34 mouse cellular contexts compared by ENCODE assay signal in the genomic region with DNA sequence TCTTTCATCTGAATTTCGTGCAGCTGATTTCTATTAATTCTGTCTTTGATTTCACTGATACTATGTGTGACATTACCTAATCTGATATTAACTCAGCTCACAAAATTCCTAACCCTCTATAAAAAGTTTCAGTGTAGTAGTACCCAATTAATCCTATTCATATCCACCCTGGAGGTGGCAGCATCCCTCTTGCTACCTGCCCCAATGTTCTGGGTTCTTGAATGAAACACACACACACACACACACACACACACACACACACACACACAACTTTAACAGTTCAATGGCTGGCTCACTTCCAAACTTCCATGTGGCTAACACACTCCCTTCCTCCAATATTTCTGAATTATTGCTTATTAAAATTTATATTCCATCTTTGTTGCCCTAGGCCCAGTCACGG. TPM values are rescaled to one million over a fixed set of nuclear protein-coding genes. Genes with fewer than 3 reads are reported as not detected.
"Had no signal": no experiment of that assay in that cellular context is flagged by ENCODE, and none has a peak within 500 bp of the region (broad histone marks: within the 10 kb centered on the region; RNA-seq: fewer than 3 reads in every experiment).

No protein-coding gene starts in this region.

- H3K36me3 ChIP-seq: embryonic facial prominence, embryonic 10.5 days; embryonic facial prominence, embryonic 12.5 days; embryonic facial prominence, embryonic 13.5 days; embryonic facial prominence, embryonic 15.5 days; forebrain, embryonic 10.5 days; forebrain, embryonic 12.5 days; forebrain, embryonic 15.5 days had no signal

- H3K4me2 ChIP-seq: embryonic facial prominence, embryonic 12.5 days; embryonic facial prominence, embryonic 13.5 days; embryonic facial prominence, embryonic 15.5 days; forebrain, embryonic 12.5 days; forebrain, embryonic 13.5 days; forebrain, embryonic 15.5 days had no signal

- H3K9ac ChIP-seq: embryonic facial prominence, embryonic 12.5 days; embryonic facial prominence, embryonic 13.5 days; embryonic facial prominence, embryonic 15.5 days; forebrain, embryonic 12.5 days; forebrain, embryonic 13.5 days; forebrain, embryonic 15.5 days; forebrain, postnatal 0 days had no signal

- H3K27me3 ChIP-seq: embryonic facial prominence, embryonic 12.5 days; embryonic facial prominence, embryonic 13.5 days; embryonic facial prominence, embryonic 15.5 days; forebrain, embryonic 12.5 days; forebrain, embryonic 13.5 days; forebrain, embryonic 15.5 days had no signal

- ATAC-seq: forebrain, embryonic 13.5 days; forebrain, embryonic 14.5 days; forebrain, embryonic 15.5 days; forebrain, embryonic 16.5 days; forebrain, postnatal 0 days had no signal

- H3K4me1 ChIP-seq: embryonic facial prominence, embryonic 10.5 days; embryonic facial prominence, embryonic 12.5 days; embryonic facial prominence, embryonic 13.5 days; embryonic facial prominence, embryonic 15.5 days; forebrain, embryonic 10.5 days; forebrain, embryonic 12.5 days; forebrain, embryonic 13.5 days; forebrain, embryonic 15.5 days had no signal

- H3K9me3 ChIP-seq: embryonic facial prominence, embryonic 10.5 days; embryonic facial prominence, embryonic 12.5 days; embryonic facial prominence, embryonic 13.5 days; embryonic facial prominence, embryonic 15.5 days; forebrain, embryonic 10.5 days; forebrain, embryonic 12.5 days; forebrain, embryonic 13.5 days; forebrain, embryonic 15.5 days had no signal

- H3K4me3 ChIP-seq: embryonic facial prominence, embryonic 10.5 days; embryonic facial prominence, embryonic 12.5 days; embryonic facial prominence, embryonic 13.5 days; embryonic facial prominence, embryonic 15.5 days; erythroblast, embryonic 14.5 days; forebrain, embryonic 10.5 days; forebrain, embryonic 12.5 days; forebrain, embryonic 13.5 days; forebrain, embryonic 15.5 days; gastrocnemius, adult 2 months had no signal

- DNase-seq: cerebellum, adult 18-20 months; cerebellum, adult 2 months; cerebellum, adult 8-10 months; cerebellum, adult 9-10 months; cerebellum, adult 9-11 months; cerebellum, postnatal 10 days; cerebellum, postnatal 14 days; cerebellum, postnatal 25 days; cerebellum, postnatal 36 days; embryo, embryonic 11 days; forebrain, postnatal 0 days; gastrocnemius, adult 2 months; gastrocnemius, postnatal 10 days; gastrocnemius, postnatal 14 days; gastrocnemius, postnatal 25 days; gastrocnemius, postnatal 36 days; heart, adult 11 months had no signal

- H3K27ac ChIP-seq: embryonic facial prominence, embryonic 10.5 days; embryonic facial prominence, embryonic 12.5 days; embryonic facial prominence, embryonic 13.5 days; embryonic facial prominence, embryonic 15.5 days; forebrain, embryonic 10.5 days; forebrain, embryonic 12.5 days; forebrain, embryonic 13.5 days; forebrain, embryonic 15.5 days; gastrocnemius, adult 2 months had no signal

RNA-seq across cellular contexts. Expression of a gene that starts 1.0 kb away (rescaled TPM):
- polyA plus RNA-seq: cerebellum, adult 2 months; cortical plate, adult 2 months; embryonic facial prominence, embryonic 10.5 days; embryonic facial prominence, embryonic 11.5 days; embryonic facial prominence, embryonic 12.5 days; embryonic facial prominence, embryonic 13.5 days; erythroblast, embryonic 14.5 days; forebrain, embryonic 10.5 days; forebrain, embryonic 11.5 days; forebrain, embryonic 12.5 days; forebrain, embryonic 13.5 days; forebrain, embryonic 14.5 days; forebrain, embryonic 15.5 days; forebrain, embryonic 16.5 days; frontal cortex, adult 2 months; gonadal fat pad, adult 2 months had no signal

RNA-seq across cellular contexts. Expression of a gene that starts 25.8 kb away (rescaled TPM):
- polyA plus RNA-seq: cerebellum, adult 2 months; cortical plate, adult 2 months; embryonic facial prominence, embryonic 10.5 days; embryonic facial prominence, embryonic 11.5 days; embryonic facial prominence, embryonic 12.5 days; embryonic facial prominence, embryonic 13.5 days; forebrain, embryonic 10.5 days; forebrain, embryonic 11.5 days; forebrain, embryonic 12.5 days; forebrain, embryonic 13.5 days; forebrain, embryonic 14.5 days; forebrain, embryonic 15.5 days; forebrain, embryonic 16.5 days; forebrain, postnatal 0 days; frontal cortex, adult 2 months; gonadal fat pad, adult 2 months had no signal

RNA-seq across cellular contexts. Expression of a gene that starts 32.2 kb away (rescaled TPM):
- polyA plus RNA-seq: cerebellum, adult 2 months; cortical plate, adult 2 months; embryonic facial prominence, embryonic 10.5 days; embryonic facial prominence, embryonic 11.5 days; embryonic facial prominence, embryonic 12.5 days; embryonic facial prominence, embryonic 13.5 days; erythroblast, embryonic 14.5 days; forebrain, embryonic 10.5 days; forebrain, embryonic 11.5 days; forebrain, embryonic 12.5 days; forebrain, embryonic 13.5 days; forebrain, embryonic 14.5 days; forebrain, embryonic 15.5 days; forebrain, embryonic 16.5 days; forebrain, postnatal 0 days; frontal cortex, adult 2 months; gonadal fat pad, adult 2 months had no signal

RNA-seq across cellular contexts. Expression of a gene that starts 54.6 kb away (rescaled TPM):
- polyA plus RNA-seq: cerebellum, adult 2 months; cortical plate, adult 2 months; embryonic facial prominence, embryonic 10.5 days; embryonic facial prominence, embryonic 11.5 days; embryonic facial prominence, embryonic 12.5 days; embryonic facial prominence, embryonic 13.5 days; embryonic facial prominence, embryonic 14.5 days; erythroblast, embryonic 14.5 days; forebrain, embryonic 10.5 days; forebrain, embryonic 11.5 days; forebrain, embryonic 12.5 days; forebrain, embryonic 13.5 days; forebrain, embryonic 14.5 days; forebrain, embryonic 15.5 days; forebrain, embryonic 16.5 days; forebrain, postnatal 0 days; gonadal fat pad, adult 2 months had no signal
